Mouse (Mus musculus) liver, adult (tissue): Measurements from ENCODE around the gene Cldn3.

ENCODE experiments used
- GATA4 ChIP-seq: IDR thresholded peaks from 2 replicates; pipeline ENCODE4 v1.6.1; 2014; ENCODE audit warnings: mild to moderate bottlenecking, low read length; ENCODE audit not compliant: insufficient replicate concordance

Gene Cldn3

GRCm38 (mm10) chr5:135035608-135036359 lies 49.8 kb downstream of the Cldn3 start:
- TF ChIP-seq GATA4, result no peak; the same call in 1 of the 2 replicates
